Mouse (Mus musculus): ENCODE data around the gene Ccdc116.

DNA sequence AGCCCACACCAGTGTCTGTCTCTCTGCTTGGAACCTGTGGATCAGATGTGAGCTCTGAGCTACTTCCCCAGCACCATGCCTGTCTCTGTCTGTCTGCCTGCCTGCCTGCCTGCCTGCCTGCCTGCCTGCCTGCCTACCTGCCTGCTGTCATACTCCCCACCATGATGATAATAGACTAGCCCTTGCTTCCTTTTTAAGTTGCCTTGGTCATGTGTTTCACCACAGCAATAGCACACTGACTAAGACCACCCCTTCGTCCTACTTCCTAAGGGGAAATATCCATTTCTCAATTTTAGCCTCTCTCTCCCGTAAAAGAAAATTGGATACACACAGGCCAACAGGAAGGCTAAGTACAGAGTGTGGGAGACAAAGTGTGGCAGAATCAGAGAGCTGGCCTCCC lies 35.1 kb upstream of the Ccdc116 start:
- TF ChIP-seq CTCF (conservative IDR thresholded peaks at IDR 0.05; ENCODE audit: insufficient read depth, insufficient read length, low read depth, low read length) (no peak), POLR2A (IDR thresholded peaks at IDR 0.05; ENCODE audit: low read depth, low read length) (no peak)

All from kidney, adult 2 months (tissue).